Mouse (Mus musculus) spleen, postnatal 14 days (tissue): ENCODE measurements around the gene Ksr1.
"Not testable (repeated sequence)": the region's sequence is repeated elsewhere in the genome, so short reads cannot be mapped to it uniquely, and the experiment has no call there.

Experiments
- DNase-seq, 2 experiments: peaks; one replicate each; pipeline ENCODE4 v3.0.0; 2021 to 2022; ENCODE audit warnings: low spot score in 2 of 2

The Ksr1 gene

GRCm38 (mm10) chr11:79012529-79012928 is 133.7 kb downstream of the Ksr1 start:
- no peak for DNase-seq

GRCm38 (mm10) chr11:79008891-79009290 is 137.3 kb downstream of the Ksr1 start:
- DNase-seq = no peak

GRCm38 (mm10) chr11:79008007-79008775 is 138.0 kb downstream of the Ksr1 start:
- DNase-seq = no peak

GRCm38 (mm10) chr11:79007356-79007755 is 138.9 kb downstream of the Ksr1 start:
- not testable (repeated sequence) for DNase-seq

GRCm38 (mm10) chr11:79006417-79006816 is 139.8 kb downstream of the Ksr1 start:
- no peak for DNase-seq

GRCm38 (mm10) chr11:79005578-79006394 is 140.4 kb downstream of the Ksr1 start:
- no peak for DNase-seq

GRCm38 (mm10) chr11:79003769-79004638 is 142.2 kb downstream of the Ksr1 start:
- no peak for DNase-seq

GRCm38 (mm10) chr11:79003053-79003768 is 143.0 kb downstream of the Ksr1 start:
- DNase-seq = no peak

- DNase-seq = no peak
Measured at GRCm38 (mm10) chr11:79002551-79002951, 143.7 kb downstream of the Ksr1 start.

GRCm38 (mm10) chr11:79001871-79002270 is 144.3 kb downstream of the Ksr1 start:
- DNase-seq = no peak

- no peak for DNase-seq
Measured at GRCm38 (mm10) chr11:78999118-78999517, 147.1 kb downstream of the Ksr1 start.

- not testable (repeated sequence) for DNase-seq
Measured at GRCm38 (mm10) chr11:78990875-78991543, 155.2 kb downstream of the Ksr1 start.

- no peak for DNase-seq
Measured at GRCm38 (mm10) chr11:78990096-78990495, 156.1 kb downstream of the Ksr1 start.

GRCm38 (mm10) chr11:78989206-78989605 is 157.0 kb downstream of the Ksr1 start:
- DNase-seq = not testable (repeated sequence)

GRCm38 (mm10) chr11:78986311-78987002 is 159.8 kb downstream of the Ksr1 start:
- no peak for DNase-seq

- DNase-seq = no peak
Measured at GRCm38 (mm10) chr11:78985505-78985904, 160.7 kb downstream of the Ksr1 start.

GRCm38 (mm10) chr11:78984483-78985177 is 161.6 kb downstream of the Ksr1 start, which contains the start of gene Lgals9:
Gene Lgals9 (minus strand): TSS chr11:78984946.
- peak; percentile 49 to 60 for DNase-seq

- DNase-seq = no peak
Measured at GRCm38 (mm10) chr11:78983539-78983938, 162.7 kb downstream of the Ksr1 start.
